Mouse (Mus musculus) limb, embryonic 11.5 days (tissue): Measurements from ENCODE around the gene Hhatl. TPM values are rescaled to one million over a fixed set of nuclear protein-coding genes. Genes with fewer than 3 reads are reported as not detected.

ENCODE experiments used
- ATAC-seq: fragments of 200-750 bp; cut with Nextera tagmentation; 2 replicates; pipeline ENCODE4 v1.8.0; 2017; ENCODE audit warnings: low read depth; ENCODE audit not compliant: insufficient number of reproducible peaks, low FRiP score, low TSS enrichment
- DNase-seq: peaks from one replicate; pipeline ENCODE4 v3.0.0-alpha.2; 2015; ENCODE audit warnings: low spot score
- H3K27ac ChIP-seq: fragments of 300-500 bp; sonication (generic); replicated peaks from 2 replicates; pipeline ENCODE4 v1.5.1; 2014; ENCODE audit warnings: low read depth, mild to moderate bottlenecking, low read length
- H3K27me3 ChIP-seq: fragments of 300-500 bp; sonication (generic); 2 replicates; pipeline ENCODE4 v1.6.1; 2014; ENCODE audit warnings: mild to moderate bottlenecking, low read length, mixed read lengths; ENCODE audit not compliant: control insufficient read depth, insufficient read depth
- H3K36me3 ChIP-seq: fragments of 300-500 bp; sonication (generic); 2 replicates; pipeline ENCODE4 v1.6.1; 2014; ENCODE audit warnings: mild to moderate bottlenecking, low read length, moderate library complexity, mixed read lengths; ENCODE audit not compliant: control insufficient read depth, insufficient read depth
- H3K4me1 ChIP-seq: fragments of 300-500 bp; sonication (generic); 2 replicates; pipeline ENCODE4 v1.6.1; 2014; ENCODE audit warnings: low read length, mixed read lengths; ENCODE audit not compliant: control insufficient read depth, insufficient read depth
- H3K4me2 ChIP-seq: fragments of 300-500 bp; sonication (generic); 2 replicates; pipeline ENCODE4 v1.6.1; 2014; ENCODE audit warnings: low read depth, mild to moderate bottlenecking, moderate library complexity; ENCODE audit not compliant: severe bottlenecking
- H3K4me3 ChIP-seq: fragments of 300-500 bp; sonication (generic); 2 replicates; pipeline ENCODE4 v1.5.1; 2014; ENCODE audit warnings: low read depth, low read length
- H3K9ac ChIP-seq: fragments of 300-500 bp; sonication (generic); 2 replicates; pipeline ENCODE4 v1.6.1; 2014; ENCODE audit warnings: mild to moderate bottlenecking, low read length
- H3K9me3 ChIP-seq: fragments of 300-500 bp; sonication (generic); 2 replicates; pipeline ENCODE4 v1.6.1; 2016; ENCODE audit warnings: low read length; ENCODE audit not compliant: control insufficient read depth
- WGBS: fragments of 180-500 bp; shearing (Covaris S2); extraction: QIAGEN DNeasy Blood & Tissue Kit; methylation state at CpG from one replicate; pipeline ENCODE4 v1.1.7; 2014; 5-methylcytosine and 5-hydroxymethylcytosine counted together
- polyA plus RNA-seq: library from polyadenylated mRNA; unstranded; fragments of >200 nt; fragmentation: Nextera tagmentation; extraction: Ambion mirVana; gene quantifications from 2 replicates; pipeline ENCODE4 v1.2.1, GENCODE M21; 2014

Gene Hhatl
- polyA plus RNA-seq, 1 experiment from 2014 or later, result not detected

- no peaks in the 10 kb centered on the region for H3K4me1 ChIP-seq
- H3K27me3 ChIP-seq, result no peaks in the 10 kb centered on the region
- H3K27ac ChIP-seq, result no peak overlapping the region
- ATAC-seq (no peak; the same call in 1 of the 2 replicates), DNase-seq (peak; percentile 52)
- H3K9ac ChIP-seq, result no peak overlapping the region
- no peaks in the 10 kb centered on the region for H3K36me3 ChIP-seq
- H3K4me2 ChIP-seq, result 0 out of 2 replicates have a peak overlapping the region, but pooled peaks have one; percentile 2
- no peaks in the 10 kb centered on the region for H3K9me3 ChIP-seq
- WGBS, result 15% methylated on average over 12 of the region's 12 CpGs
- H3K4me3 ChIP-seq, result no peak overlapping the region
Measured at GRCm38 (mm10) chr9:121797722-121798121, 5.4 kb upstream of the Hhatl start.

GRCm38 (mm10) chr9:121794972-121795539, 2.7 kb upstream of the Hhatl start:
- no peak for ATAC-seq
- Histone ChIP-seq H3K36me3 (no peaks in the 10 kb centered on the region), H3K4me3 (no peak overlapping the region), H3K4me2 (no peak overlapping the region), H3K27ac (no peak overlapping the region), H3K9me3 (no peaks in the 10 kb centered on the region), H3K9ac (no peak overlapping the region), H3K4me1 (no peaks in the 10 kb centered on the region), H3K27me3 (no peaks in the 10 kb centered on the region)
- no peak for DNase-seq
- WGBS, result 40% methylated on average over 1 of the region's 1 CpGs

- Histone ChIP-seq H3K27me3 (no peaks in the 10 kb centered on the region), H3K27ac (no peak overlapping the region), H3K9me3 (no peaks in the 10 kb centered on the region), H3K9ac (no peak overlapping the region), H3K36me3 (no peaks in the 10 kb centered on the region), H3K4me2 (no peak overlapping the region), H3K4me3 (no peak overlapping the region), H3K4me1 (no peaks in the 10 kb centered on the region)
- ATAC-seq, result no peak
- DNase-seq, result peak; percentile 86
- WGBS, result 12% methylated on average over 5 of the region's 5 CpGs
Measured at GRCm38 (mm10) chr9:121791206-121791605, 1.1 kb downstream of the Hhatl start.

GRCm38 (mm10) chr9:121786359-121786758, 5.9 kb downstream of the Hhatl start:
- ATAC-seq, result no peak
- Histone ChIP-seq H3K9ac (no peak overlapping the region), H3K27me3 (no peaks in the 10 kb centered on the region), H3K4me1 (no peaks in the 10 kb centered on the region), H3K9me3 (no peaks in the 10 kb centered on the region), H3K36me3 (no peaks in the 10 kb centered on the region), H3K4me3 (no peak overlapping the region), H3K4me2 (no peak overlapping the region), H3K27ac (no peak overlapping the region)
- no peak for DNase-seq
- 63% methylated on average over 2 of the region's 2 CpGs for WGBS

GRCm38 (mm10) chr9:121785261-121785660, 7.0 kb downstream of the Hhatl start:
- no peaks in the 10 kb centered on the region for H3K36me3 ChIP-seq
- ATAC-seq, result no peak
- H3K27ac ChIP-seq, result no peak overlapping the region
- H3K4me1 ChIP-seq, result no peaks in the 10 kb centered on the region
- H3K9ac ChIP-seq, result no peak overlapping the region
- no peaks in the 10 kb centered on the region for H3K27me3 ChIP-seq
- H3K4me3 ChIP-seq, result no peak overlapping the region
- H3K9me3 ChIP-seq, result no peaks in the 10 kb centered on the region
- no peak overlapping the region for H3K4me2 ChIP-seq
- DNase-seq, result no peak
- WGBS, result 87% methylated on average over 8 of the region's 8 CpGs

GRCm38 (mm10) chr9:121784801-121785200, 7.5 kb downstream of the Hhatl start:
- no peaks in the 10 kb centered on the region for H3K4me1 ChIP-seq
- H3K4me3 ChIP-seq, result no peak overlapping the region
- H3K9ac ChIP-seq, result no peak overlapping the region
- H3K27ac ChIP-seq, result no peak overlapping the region
- H3K27me3 ChIP-seq, result no peaks in the 10 kb centered on the region
- H3K9me3 ChIP-seq, result no peaks in the 10 kb centered on the region
- 81% methylated on average over 12 of the region's 12 CpGs for WGBS
- no peaks in the 10 kb centered on the region for H3K36me3 ChIP-seq
- ATAC-seq, result no peak
- no peak overlapping the region for H3K4me2 ChIP-seq
- no peak for DNase-seq

GRCm38 (mm10) chr9:121778066-121778624, 14.2 kb downstream of the Hhatl start:
- ATAC-seq, result no peak
- H3K27ac ChIP-seq, result no peak overlapping the region
- H3K9me3 ChIP-seq, result no peaks in the 10 kb centered on the region
- peak overlapping the region; percentile 50 for H3K4me2 ChIP-seq
- peaks cover 5% of the 10 kb centered on the region; the same call in 1 of the 2 replicates for H3K4me1 ChIP-seq
- H3K4me3 ChIP-seq, result peak overlapping the region; percentile 24; the same call in 1 of the 2 replicates
- no peaks in the 10 kb centered on the region for H3K36me3 ChIP-seq
- DNase-seq, result peak; percentile 47
- peaks cover 31% of the 10 kb centered on the region for H3K27me3 ChIP-seq
- no peak overlapping the region for H3K9ac ChIP-seq
- 15% methylated on average over 54 of the region's 54 CpGs for WGBS

GRCm38 (mm10) chr9:121777484-121778065, 14.7 kb downstream of the Hhatl start, which contains the start of gene Klhl40:
TSS of gene Klhl40 (plus strand) at chr9:121777607.
- Histone ChIP-seq H3K9me3 (no peaks in the 10 kb centered on the region), H3K27ac (no peak within 1 kb of the TSS), H3K9ac (no peak within 1 kb of the TSS), H3K4me1 (peaks cover 5% of the 10 kb centered on the region; the same call in 1 of the 2 replicates), H3K36me3 (no peaks in the 10 kb centered on the region), H3K4me2 (peak within 1 kb of the TSS; percentile 50), H3K27me3 (peaks cover 31% of the 10 kb centered on the region), H3K4me3 (peak within 1 kb of the TSS; percentile 24; the same call in 1 of the 2 replicates)
- ATAC-seq (0 out of 2 replicates have a peak, but pooled peaks have one; percentile 18), DNase-seq (no peak)
- 18% methylated on average over 30 of the region's 30 CpGs for WGBS
